Mouse (Mus musculus): ENCODE results near the gene Zfp42. TPM values are rescaled to one million over a fixed set of nuclear protein-coding genes. Genes with fewer than 3 reads are reported as not detected.

Zfp42 gene
- polyA plus RNA-seq, 1 experiment from 2014 or later, result not detected

GRCm38 (mm10) chr8:43295826-43296225, 11.0 kb downstream of the Zfp42 start:
- Histone ChIP-seq H3K36me3 (no peaks in the 10 kb centered on the region), H3K4me1 (replicated peaks) (no peaks in the 10 kb centered on the region), H3K9ac (replicated peaks) (no peak overlapping the region), H3K27ac (no peak overlapping the region), H3K27me3 (no peaks in the 10 kb centered on the region), H3K4me3 (replicated peaks) (no peak overlapping the region), H3K4me2 (replicated peaks) (no peak overlapping the region), H3K9me3 (no peaks in the 10 kb centered on the region)
- 93% methylated on average over 21 of the region's 21 CpGs for WGBS
- no peak for ATAC-seq

GRCm38 (mm10) chr8:43294191-43294590, 12.6 kb downstream of the Zfp42 start:
- Histone ChIP-seq H3K36me3 (no peaks in the 10 kb centered on the region), H3K4me2 (replicated peaks) (no peak overlapping the region), H3K9me3 (no peaks in the 10 kb centered on the region), H3K9ac (replicated peaks) (no peak overlapping the region), H3K4me1 (replicated peaks) (no peaks in the 10 kb centered on the region), H3K4me3 (replicated peaks) (no peak overlapping the region), H3K27ac (no peak overlapping the region), H3K27me3 (no peaks in the 10 kb centered on the region)
- ATAC-seq, result no peak
- 85% methylated on average over 4 of the region's 4 CpGs for WGBS

GRCm38 (mm10) chr8:43290424-43291111, 16.2 kb downstream of the Zfp42 start:
- whole genome bisulfite sequencing, result 91% methylated on average over 5 of the region's 5 CpGs
- H3K4me3 ChIP-seq (replicated peaks), result no peak overlapping the region
- no peak overlapping the region for H3K27ac ChIP-seq
- no peaks in the 10 kb centered on the region for H3K36me3 ChIP-seq
- no peaks in the 10 kb centered on the region for H3K4me1 ChIP-seq (replicated peaks)
- no peaks in the 10 kb centered on the region for H3K9me3 ChIP-seq
- no peak for ATAC-seq
- H3K4me2 ChIP-seq (replicated peaks), result no peak overlapping the region
- no peak overlapping the region for H3K9ac ChIP-seq (replicated peaks)
- H3K27me3 ChIP-seq, result no peaks in the 10 kb centered on the region

- H3K27ac ChIP-seq, result no peak overlapping the region
- WGBS, result 94% methylated on average over 5 of the region's 5 CpGs
- no peaks in the 10 kb centered on the region for H3K4me1 ChIP-seq (replicated peaks)
- no peak for ATAC-seq
- no peaks in the 10 kb centered on the region for H3K9me3 ChIP-seq
- no peak overlapping the region for H3K4me3 ChIP-seq (replicated peaks)
- H3K27me3 ChIP-seq, result no peaks in the 10 kb centered on the region
- H3K36me3 ChIP-seq, result no peaks in the 10 kb centered on the region
- no peak overlapping the region for H3K9ac ChIP-seq (replicated peaks)
- H3K4me2 ChIP-seq (replicated peaks), result no peak overlapping the region
Measured at GRCm38 (mm10) chr8:43289781-43290180, 17.0 kb downstream of the Zfp42 start.

- Histone ChIP-seq H3K27me3 (no peaks in the 10 kb centered on the region), H3K36me3 (no peaks in the 10 kb centered on the region), H3K4me2 (replicated peaks) (no peak overlapping the region), H3K27ac (no peak overlapping the region), H3K4me1 (replicated peaks) (no peaks in the 10 kb centered on the region), H3K9ac (replicated peaks) (no peak overlapping the region), H3K4me3 (replicated peaks) (no peak overlapping the region), H3K9me3 (no peaks in the 10 kb centered on the region)
- ATAC-seq, result no peak
- WGBS, result 91% methylated on average over 1 of the region's 1 CpGs
Measured at GRCm38 (mm10) chr8:43288840-43289239, 17.9 kb downstream of the Zfp42 start.

GRCm38 (mm10) chr8:43287456-43287855, 19.3 kb downstream of the Zfp42 start:
- no peaks in the 10 kb centered on the region for H3K27me3 ChIP-seq
- H3K9ac ChIP-seq (replicated peaks), result no peak overlapping the region
- no peak overlapping the region for H3K4me2 ChIP-seq (replicated peaks)
- no peaks in the 10 kb centered on the region for H3K4me1 ChIP-seq (replicated peaks)
- H3K9me3 ChIP-seq, result no peaks in the 10 kb centered on the region
- ATAC-seq, result no peak
- H3K36me3 ChIP-seq, result no peaks in the 10 kb centered on the region
- H3K27ac ChIP-seq, result no peak overlapping the region
- 85% methylated on average over 6 of the region's 6 CpGs for WGBS
- no peak overlapping the region for H3K4me3 ChIP-seq (replicated peaks)

- no peak for ATAC-seq
- no peak overlapping the region for H3K27ac ChIP-seq
- no peak overlapping the region for H3K4me2 ChIP-seq (replicated peaks)
- no peaks in the 10 kb centered on the region for H3K27me3 ChIP-seq
- H3K36me3 ChIP-seq, result no peaks in the 10 kb centered on the region
- 86% methylated on average over 7 of the region's 7 CpGs for WGBS
- H3K9me3 ChIP-seq, result no peaks in the 10 kb centered on the region
- H3K4me3 ChIP-seq (replicated peaks), result no peak overlapping the region
- no peak overlapping the region for H3K9ac ChIP-seq (replicated peaks)
- H3K4me1 ChIP-seq (replicated peaks), result no peaks in the 10 kb centered on the region
Measured at GRCm38 (mm10) chr8:43283231-43283630, 23.5 kb downstream of the Zfp42 start.

GRCm38 (mm10) chr8:43278397-43278796, 28.4 kb downstream of the Zfp42 start:
- whole genome bisulfite sequencing, result 80% methylated on average over 4 of the region's 4 CpGs
- Histone ChIP-seq H3K9ac (replicated peaks) (no peak overlapping the region), H3K27ac (no peak overlapping the region), H3K4me2 (replicated peaks) (no peak overlapping the region), H3K27me3 (no peaks in the 10 kb centered on the region), H3K4me1 (replicated peaks) (no peaks in the 10 kb centered on the region), H3K36me3 (no peaks in the 10 kb centered on the region), H3K9me3 (no peaks in the 10 kb centered on the region), H3K4me3 (replicated peaks) (no peak overlapping the region)
- ATAC-seq, result no peak

GRCm38 (mm10) chr8:43260961-43261360, 45.8 kb downstream of the Zfp42 start:
- Histone ChIP-seq H3K9ac (replicated peaks) (no peak overlapping the region), H3K4me2 (replicated peaks) (no peak overlapping the region), H3K36me3 (no peaks in the 10 kb centered on the region), H3K4me3 (replicated peaks) (no peak overlapping the region), H3K4me1 (replicated peaks) (no peaks in the 10 kb centered on the region), H3K27me3 (no peaks in the 10 kb centered on the region), H3K27ac (no peak overlapping the region), H3K9me3 (no peaks in the 10 kb centered on the region; the same call in 1 of the 2 replicates)
- ATAC-seq, result no peak
- WGBS, result 92% methylated on average over 6 of the region's 6 CpGs

- Histone ChIP-seq H3K27ac (no peak overlapping the region), H3K4me2 (replicated peaks) (no peak overlapping the region), H3K4me1 (replicated peaks) (no peaks in the 10 kb centered on the region), H3K9ac (replicated peaks) (no peak overlapping the region), H3K36me3 (no peaks in the 10 kb centered on the region), H3K9me3 (no peaks in the 10 kb centered on the region; the same call in 1 of the 2 replicates), H3K27me3 (no peaks in the 10 kb centered on the region), H3K4me3 (replicated peaks) (no peak overlapping the region)
- 96% methylated on average over 1 of the region's 1 CpGs for WGBS
- no peak for ATAC-seq
Measured at GRCm38 (mm10) chr8:43257886-43258285, 48.9 kb downstream of the Zfp42 start.

GRCm38 (mm10) chr8:43255695-43256094, 51.1 kb downstream of the Zfp42 start:
- Histone ChIP-seq H3K27me3 (no peaks in the 10 kb centered on the region), H3K27ac (no peak overlapping the region), H3K4me3 (replicated peaks) (no peak overlapping the region), H3K36me3 (no peaks in the 10 kb centered on the region), H3K9me3 (no peaks in the 10 kb centered on the region; the same call in 1 of the 2 replicates), H3K4me2 (replicated peaks) (no peak overlapping the region), H3K9ac (replicated peaks) (no peak overlapping the region), H3K4me1 (replicated peaks) (no peaks in the 10 kb centered on the region)
- 89% methylated on average over 6 of the region's 6 CpGs for WGBS
- ATAC-seq, result no peak

GRCm38 (mm10) chr8:43251653-43252052, 55.1 kb downstream of the Zfp42 start:
- Histone ChIP-seq H3K4me1 (replicated peaks) (no peaks in the 10 kb centered on the region), H3K9ac (replicated peaks) (no peak overlapping the region)
- no peak for ATAC-seq

GRCm38 (mm10) chr8:43248707-43249106, 58.1 kb downstream of the Zfp42 start:
- Histone ChIP-seq H3K9me3 (no peaks in the 10 kb centered on the region), H3K27ac (no peak overlapping the region), H3K9ac (replicated peaks) (no peak overlapping the region), H3K4me3 (replicated peaks) (no peak overlapping the region), H3K27me3 (no peaks in the 10 kb centered on the region), H3K4me2 (replicated peaks) (no peak overlapping the region), H3K4me1 (replicated peaks) (no peaks in the 10 kb centered on the region), H3K36me3 (no peaks in the 10 kb centered on the region)
- ATAC-seq, result no peak
- 93% methylated on average over 8 of the region's 8 CpGs for WGBS

More at GRCm38 (mm10) chr8:43251653-43252052, 55.1 kb downstream of the Zfp42 start:
- Histone ChIP-seq H3K27me3 (no peaks in the 10 kb centered on the region), H3K4me2 (replicated peaks) (no peak overlapping the region), H3K9me3 (no peaks in the 10 kb centered on the region), H3K27ac (no peak overlapping the region), H3K36me3 (no peaks in the 10 kb centered on the region), H3K4me3 (replicated peaks) (no peak overlapping the region)
- 82% methylated on average over 6 of the region's 6 CpGs for WGBS
